Mouse (Mus musculus) retina, postnatal 7 days (tissue): ENCODE measurements around the gene Casd1.
A peak's percentile ranks its signal among the peaks of the same experiment; 100 is the strongest.

Experiments
- DNase-seq: peaks from one replicate; pipeline ENCODE4 v3.0.0-alpha.2; 2012; ENCODE audit warnings: low read depth, low spot score

The Casd1 gene

DNA sequence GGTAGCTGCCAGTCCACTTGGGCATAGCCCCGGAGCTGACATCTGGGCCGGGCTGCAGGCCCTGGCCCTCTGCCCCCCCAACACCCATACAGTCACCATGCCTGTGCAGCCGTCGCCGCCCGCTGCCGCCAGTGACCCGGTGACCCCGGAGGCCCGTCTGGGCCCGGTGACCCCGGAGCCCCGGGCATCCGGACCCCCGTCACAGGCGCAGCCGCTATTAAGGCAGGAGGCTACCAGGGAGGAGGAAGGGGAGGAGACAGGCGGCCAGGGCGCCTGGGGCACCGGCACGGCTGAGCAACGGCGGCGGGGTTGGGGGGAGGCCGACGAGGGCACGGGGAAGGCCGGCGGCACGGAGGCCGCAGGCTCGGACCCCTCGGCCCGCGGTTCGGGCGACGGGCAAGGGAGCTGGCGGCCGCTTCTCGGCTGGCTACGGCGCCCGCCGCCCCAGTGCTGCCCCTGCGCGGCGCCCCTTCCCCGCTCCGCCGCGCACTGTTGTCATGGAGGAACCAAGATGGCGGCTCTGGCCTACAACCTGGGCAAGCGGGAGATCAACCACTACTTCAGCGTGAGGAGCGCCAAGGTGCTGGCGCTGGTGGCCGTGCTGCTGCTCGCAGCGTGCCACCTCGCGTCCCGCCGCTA lies at the start of gene Casd1:
TSS of gene Casd1 (plus strand) at position 182 of the 639 bp plus-strand sequence.
- peak; percentile 55 for DNase-seq

DNA sequence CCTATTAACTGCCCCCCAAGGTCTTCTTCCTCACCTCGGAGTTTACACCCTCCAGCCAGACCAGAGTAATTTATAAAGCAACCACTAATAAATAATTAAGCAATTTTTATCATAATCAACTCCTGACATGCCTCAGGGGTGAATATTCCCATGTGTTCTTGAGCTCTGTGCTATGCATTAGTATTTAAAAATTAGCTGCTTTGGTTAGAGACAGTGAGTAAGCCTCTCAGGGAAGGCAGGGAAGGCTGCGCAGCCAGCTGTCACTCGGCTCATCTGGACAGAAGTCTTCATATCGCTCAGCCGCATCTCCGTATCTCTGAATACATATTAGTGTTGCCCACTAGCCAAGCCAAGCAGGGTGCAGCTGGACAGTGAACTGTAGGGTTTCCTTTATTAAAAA lies 45.3 kb upstream of the Casd1 start:
- DNase-seq, result no peak

DNA sequence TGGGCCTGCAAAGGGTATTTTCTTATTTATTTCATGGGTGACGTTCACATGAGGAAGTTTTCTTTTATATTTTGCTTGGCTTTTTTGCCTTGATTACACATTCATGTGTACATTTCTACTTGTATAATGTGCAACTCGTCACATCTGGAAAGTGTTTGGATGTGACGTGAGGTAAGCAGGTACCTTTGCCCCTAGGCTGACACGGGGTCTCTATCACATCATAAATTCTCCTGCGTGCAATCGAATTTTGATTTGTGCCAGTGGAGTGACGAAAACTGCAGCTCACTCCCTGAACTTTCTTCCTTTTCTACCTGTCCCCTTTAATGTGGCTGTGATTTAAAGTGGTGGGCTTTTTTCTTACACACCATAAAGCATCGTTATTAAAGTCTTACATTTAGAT lies 43.6 kb upstream of the Casd1 start:
- DNase-seq, result no peak

DNA sequence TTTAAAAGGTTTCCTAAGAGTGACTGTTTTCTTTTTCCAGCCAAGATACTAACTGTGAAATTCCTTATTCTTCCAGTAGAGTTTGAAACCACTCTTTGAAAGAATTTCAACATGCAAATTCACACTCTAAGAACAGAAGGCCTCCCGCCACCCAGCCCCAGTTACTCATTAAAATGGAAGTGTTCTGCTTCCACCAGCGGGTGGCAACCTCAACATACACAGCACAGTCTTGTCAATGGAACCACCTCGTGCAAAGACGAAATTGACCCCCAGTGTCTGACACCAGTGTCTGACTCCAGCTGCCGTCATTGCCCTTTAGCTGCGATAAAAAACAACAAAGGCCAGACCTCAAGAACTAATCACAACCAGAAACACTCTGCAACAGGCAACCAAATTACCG lies 43.0 kb upstream of the Casd1 start:
- no peak for DNase-seq

DNA sequence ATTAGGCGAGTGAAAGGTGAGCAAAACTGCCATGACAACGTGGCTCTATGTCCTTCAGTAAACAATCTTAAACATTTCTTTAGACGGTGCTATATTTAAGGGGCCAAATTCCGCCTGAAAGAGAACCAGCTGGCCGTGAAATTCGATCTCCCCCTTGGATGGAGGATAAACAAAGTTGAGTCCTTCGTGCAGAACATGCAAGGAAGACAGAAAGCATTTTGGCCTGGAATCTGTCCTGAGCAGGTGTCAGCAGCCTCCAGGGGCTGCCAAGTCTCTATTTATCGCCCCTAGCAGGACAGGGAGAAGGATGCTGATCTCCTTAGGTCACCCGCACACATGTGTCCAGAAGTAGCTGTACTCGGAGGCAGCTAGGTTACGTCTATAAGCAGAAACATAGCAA lies 39.5 kb upstream of the Casd1 start:
- no peak for DNase-seq

DNA sequence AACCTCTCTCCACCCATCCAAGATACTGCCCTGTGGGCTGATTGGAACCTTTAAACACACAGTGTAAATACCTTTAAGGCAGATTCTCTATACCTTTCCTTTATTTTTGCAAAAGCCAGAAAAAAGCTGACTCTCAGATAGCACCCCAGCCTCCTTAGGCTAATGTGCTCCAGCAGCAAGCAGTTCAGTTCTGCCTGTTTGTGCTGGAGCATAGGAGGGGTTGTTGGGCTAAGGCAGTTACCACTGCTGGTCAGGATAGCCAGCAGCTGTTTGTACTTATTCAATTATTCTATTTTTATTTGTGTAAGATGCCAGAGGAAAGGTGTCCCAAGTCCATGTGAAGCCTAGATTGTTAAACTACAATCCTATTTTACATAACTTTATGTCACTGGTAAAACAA lies 39.0 kb upstream of the Casd1 start:
- DNase-seq, result no peak

DNA sequence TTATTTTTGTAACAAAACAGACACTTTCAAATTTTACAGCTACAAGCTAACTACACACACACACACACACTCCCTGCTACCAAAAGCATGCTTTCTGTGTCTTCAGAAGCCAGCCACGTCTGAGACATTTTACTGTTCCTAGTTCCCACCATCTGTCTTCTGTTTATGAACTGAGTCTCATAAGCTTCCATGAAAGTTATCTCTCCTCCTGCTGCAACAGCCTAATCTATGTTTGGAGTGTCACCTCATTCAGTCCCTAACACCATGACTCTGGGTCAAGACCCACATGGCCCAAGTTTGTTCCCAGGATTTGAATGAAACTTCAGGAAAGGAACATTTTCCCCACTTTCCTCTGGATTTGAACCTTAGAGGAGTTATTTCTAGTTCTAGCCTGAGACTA lies 38.2 kb upstream of the Casd1 start:
- no peak for DNase-seq

DNA sequence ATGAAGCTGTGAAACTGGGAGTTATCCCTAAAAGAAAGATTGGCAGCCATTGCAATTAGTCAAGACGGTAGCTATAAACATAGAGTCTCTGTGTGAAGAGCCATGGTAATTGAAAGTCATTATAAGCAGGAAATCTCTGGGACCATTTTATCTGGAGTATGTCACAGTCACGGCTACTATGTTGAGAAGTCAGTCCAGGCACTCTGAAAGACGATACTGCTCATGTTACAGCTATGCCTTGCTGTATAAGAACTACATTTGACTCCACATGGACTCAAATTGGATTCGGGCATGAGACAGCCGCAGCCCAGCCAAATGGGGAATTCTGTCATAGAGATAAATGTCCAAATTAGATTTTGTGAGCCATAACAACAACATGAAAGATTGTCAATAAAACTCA lies 37.2 kb upstream of the Casd1 start:
- DNase-seq, result no peak

DNA sequence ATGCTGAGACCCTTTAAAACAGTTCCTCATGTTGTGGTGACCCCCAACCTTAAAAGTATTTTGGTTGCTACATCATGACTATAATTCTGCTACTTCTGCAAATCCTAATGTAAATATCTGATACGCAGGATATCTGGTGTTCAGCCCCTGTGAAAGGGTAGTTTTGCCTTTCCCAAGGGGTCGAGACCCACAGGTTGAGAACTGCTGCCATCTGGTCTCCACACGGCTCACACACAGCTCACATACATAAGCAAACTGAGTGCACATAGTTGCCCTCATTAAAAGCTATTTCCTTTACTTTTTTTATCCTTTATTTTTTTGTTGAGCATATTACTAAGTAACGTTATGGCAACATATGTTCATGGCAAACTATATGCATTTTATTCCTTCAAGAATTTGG lies 30.2 kb upstream of the Casd1 start:
- DNase-seq, result no peak

DNA sequence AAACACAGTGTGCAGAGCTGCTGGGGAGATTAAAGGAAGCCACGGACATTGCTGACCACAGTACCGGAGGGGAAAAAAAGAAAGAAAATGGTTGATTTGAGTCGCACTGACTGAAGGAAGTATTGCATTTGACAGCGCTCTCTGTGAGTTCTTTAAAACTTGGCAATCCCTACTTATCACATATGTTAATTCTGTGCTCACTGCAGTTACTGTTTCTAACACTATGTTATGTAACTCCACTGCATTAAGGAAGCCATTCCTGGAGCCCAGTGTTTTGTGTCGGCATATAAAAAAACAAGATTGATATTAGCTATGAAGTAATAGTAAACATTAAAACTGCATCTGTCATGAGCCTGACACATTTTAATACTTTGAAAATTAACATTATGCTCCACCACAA lies 22.9 kb upstream of the Casd1 start:
- DNase-seq, result no peak

DNA sequence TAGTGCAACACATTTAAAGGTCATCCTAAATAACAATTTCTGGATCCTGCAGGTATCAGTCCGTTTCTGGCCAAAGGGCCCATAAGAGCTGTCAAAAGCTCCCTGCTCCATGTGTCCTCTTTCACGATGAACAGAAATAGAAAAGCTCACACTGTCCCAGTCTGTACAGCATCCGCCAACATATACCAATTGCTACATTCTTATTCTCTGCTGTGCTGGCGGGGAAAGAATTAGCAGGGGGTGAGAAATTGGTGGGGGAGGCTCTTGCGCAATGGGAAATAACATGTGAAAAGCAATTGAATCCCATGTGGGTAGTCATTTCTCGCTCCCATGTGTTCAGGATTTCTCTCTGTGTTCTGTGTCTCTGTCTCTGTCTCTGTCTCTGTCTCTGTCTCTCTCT lies 22.3 kb upstream of the Casd1 start:
- no peak for DNase-seq

DNA sequence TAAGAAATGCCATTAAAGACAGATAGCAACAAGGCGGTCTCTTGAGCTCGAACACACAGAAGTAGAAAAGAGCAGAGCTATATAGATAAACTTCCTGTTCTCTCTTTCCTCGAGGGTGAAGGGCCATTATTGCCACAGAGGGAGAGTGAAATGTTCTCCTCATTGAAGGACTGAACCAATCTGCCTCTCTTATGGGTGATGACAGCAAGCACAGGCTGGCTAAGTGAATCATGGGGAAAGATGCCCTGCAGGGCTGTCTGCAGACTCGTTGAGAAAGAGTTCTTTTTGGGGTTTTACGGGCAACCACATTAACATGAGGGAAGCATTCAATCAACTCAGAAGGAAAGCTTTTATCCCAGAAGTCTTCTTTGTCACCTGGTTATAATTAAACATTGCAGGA lies 21.0 kb upstream of the Casd1 start:
- DNase-seq, result no peak

DNA sequence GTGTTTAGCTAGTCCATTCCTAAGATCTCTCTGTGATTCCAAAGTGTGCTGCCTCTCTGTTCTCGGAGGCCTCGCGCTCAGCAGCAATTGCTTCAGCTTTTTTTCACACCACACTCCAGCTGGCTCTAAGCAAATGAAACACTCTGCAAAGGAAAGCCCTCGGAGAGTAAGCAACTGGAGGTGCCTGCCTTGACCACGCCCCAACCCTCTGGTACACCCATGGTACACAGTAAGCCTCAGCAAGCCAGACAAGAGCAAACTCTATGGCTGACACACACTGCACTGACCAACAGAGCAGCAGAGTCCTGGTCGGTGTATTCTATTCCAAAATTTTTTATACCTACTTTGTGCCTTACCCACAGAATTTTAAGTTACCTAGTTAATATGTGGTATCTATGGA lies 17.2 kb upstream of the Casd1 start:
- DNase-seq, result no peak

DNA sequence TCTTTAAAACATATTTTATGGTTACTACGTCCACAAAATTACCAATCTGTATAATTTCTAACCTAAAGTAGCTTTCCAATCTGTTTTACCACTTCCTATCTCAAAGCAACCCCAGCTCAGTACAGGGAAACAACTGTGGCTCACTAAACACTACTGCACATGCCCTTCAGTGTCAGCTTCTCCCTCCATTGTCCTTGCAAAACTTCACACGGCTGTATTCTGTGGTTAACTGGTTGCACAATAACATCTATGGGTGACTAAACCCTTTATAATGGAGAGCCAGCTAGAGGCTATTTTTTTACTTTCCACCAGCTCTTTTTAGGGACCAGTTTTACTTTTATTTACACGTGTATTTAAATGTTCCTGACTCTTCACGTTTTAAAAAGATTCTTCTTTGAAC lies 12.7 kb upstream of the Casd1 start:
- DNase-seq, result no peak

DNA sequence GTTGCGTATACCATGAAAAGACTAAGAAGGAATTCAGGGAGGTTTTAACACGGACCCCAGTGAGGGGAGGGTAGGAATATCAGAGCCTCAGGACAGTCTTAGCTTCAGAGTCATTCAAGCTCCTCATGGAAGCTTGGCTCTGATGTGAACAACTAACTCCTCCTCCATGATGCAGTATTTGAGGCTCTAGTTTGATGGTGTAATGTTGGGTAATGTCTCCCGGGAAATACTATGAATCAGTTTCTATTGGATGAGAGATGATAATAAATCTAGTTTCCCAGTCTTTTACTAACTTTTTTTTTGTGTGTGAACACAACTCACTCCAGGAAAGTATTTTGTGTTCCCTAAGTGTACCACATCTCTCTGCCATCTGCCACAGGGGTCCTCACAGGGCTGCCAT lies 11.9 kb upstream of the Casd1 start:
- no peak for DNase-seq

DNA sequence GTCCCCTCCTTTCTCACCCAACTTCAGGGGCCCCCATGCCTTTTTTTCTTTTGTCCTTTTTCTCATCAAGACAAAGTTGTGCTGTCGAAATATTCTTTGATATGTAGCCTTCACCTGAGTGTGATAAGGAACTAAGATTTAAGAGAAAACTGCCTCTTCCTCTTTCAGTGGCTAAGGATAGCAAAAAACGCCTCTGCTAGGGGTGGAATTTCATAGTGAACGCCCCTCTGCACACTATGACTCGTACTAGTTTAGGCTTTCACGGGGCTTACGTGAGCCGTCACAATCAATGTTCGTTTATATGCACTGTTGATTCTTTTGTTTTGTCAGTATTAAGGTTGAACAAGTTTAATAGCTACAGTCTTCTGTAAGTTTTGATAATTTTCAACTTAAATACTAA lies 10.6 kb upstream of the Casd1 start:
- no peak for DNase-seq

DNA sequence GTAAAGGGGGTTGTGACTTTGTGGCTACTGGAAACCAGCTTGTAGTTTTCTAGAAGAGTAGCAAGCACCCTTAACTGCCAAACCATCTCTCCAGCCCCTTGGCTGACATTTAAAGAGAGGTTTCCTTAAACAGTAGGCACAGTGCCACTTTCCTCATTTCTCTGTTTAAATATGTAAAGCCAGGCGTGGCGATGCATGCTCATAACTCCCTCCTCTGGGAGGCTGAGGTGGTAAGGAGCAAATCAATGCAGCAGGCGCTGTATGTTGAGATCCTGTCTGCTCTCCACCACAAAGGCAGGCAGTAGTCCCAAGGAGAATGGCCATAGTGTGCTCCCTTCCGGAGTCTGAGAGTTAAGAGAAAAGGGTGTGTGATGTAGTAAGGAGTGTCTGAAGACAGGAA lies 2.9 kb upstream of the Casd1 start:
- no peak for DNase-seq

DNA sequence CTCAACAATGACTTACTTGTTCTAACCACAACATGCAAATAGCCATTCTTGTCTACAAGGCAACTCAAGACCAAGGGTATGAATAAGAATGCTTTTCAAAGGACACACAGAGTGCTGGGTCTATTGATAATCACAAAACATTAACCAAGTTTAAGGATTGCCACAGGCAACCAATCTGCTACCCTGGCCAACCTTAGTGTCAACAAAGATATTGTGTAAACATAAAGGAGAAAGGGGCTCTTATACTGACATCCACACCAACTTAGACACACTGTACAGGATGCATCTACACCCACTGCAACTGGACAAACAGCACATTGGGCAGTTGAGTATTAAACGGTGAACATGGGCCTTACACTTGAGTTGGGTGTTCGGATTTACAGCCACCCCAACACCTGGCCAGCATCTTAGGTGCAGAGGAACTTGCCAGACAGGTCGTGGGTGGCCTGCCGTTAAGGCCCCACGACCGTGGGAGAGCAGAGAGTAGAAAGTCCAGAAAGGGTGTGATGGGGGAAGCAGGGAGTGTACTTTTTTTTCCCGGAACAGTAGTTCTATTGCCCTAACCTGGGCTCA lies 468 bp upstream of the Casd1 start:
- no peak for DNase-seq

DNA sequence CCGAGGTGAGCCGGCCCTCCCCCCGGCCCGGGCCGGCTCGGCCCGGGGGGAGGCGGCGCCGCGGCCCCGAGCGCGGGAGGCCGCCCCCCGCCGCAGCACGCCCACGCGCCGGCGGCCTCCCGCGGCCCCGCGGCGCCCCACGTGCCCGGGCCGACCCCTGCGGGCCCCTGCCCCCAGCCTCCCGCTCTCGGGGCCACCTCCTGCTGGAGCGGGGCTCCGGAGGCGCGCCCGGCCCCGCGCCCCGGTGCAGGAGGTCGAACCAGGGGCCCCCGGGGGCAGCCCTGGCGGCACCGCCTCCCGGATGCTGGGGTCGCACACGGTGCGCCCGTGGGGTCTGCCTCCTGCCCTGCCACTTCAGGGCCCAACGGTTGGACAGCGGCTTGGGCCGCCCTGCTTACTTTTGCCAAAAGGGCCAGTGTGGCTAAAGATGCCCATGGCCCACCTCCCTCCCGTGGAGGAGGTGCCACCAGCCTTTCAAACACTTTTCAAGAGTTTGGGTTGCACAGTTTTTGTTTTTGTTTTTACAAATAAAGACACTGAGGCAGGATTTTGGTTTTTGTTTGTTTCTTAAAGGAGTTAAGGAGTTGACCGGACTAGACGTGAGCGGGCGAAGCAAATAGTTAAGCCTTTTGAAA lies 775 bp downstream of the Casd1 start:
- no peak for DNase-seq

DNA sequence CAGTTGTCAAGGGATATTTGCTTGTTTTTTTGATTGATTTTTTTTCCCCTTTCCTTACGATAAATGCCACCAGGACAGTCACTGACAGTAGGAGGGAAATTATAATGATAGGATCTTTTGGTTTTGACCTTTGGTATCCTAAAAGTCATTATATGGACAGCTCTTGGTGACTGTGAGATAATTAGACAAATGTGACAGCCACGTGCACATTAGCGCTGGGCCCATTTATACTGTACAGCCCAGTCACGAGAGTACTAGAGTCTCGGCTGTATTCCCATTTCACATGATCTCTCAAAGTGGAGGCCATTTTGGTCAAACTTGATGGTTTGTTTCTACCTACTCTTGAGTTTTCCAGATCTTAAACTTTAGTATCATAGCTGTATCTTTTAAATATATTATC lies 1.4 kb downstream of the Casd1 start:
- DNase-seq, result no peak

DNA sequence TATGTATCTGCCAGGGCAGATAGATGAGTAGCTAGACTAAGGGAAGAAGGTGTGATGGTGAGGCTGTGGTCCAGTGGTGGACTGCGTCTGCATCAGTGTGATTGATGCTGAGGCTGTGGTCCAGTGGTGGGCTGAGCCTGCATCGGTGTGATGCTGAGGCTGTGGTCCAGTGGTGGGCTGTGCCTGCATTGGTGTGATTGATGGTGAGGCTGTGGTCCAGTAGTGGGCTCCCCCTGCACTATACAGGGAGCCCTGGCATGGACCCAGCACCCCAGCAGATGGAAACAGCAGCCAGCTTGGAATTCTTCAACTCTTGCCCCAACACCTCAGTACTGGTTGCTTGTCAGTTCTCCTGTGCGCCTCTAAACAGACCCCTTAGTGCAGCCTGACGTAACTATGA lies 5.8 kb downstream of the Casd1 start:
- DNase-seq, result no peak

DNA sequence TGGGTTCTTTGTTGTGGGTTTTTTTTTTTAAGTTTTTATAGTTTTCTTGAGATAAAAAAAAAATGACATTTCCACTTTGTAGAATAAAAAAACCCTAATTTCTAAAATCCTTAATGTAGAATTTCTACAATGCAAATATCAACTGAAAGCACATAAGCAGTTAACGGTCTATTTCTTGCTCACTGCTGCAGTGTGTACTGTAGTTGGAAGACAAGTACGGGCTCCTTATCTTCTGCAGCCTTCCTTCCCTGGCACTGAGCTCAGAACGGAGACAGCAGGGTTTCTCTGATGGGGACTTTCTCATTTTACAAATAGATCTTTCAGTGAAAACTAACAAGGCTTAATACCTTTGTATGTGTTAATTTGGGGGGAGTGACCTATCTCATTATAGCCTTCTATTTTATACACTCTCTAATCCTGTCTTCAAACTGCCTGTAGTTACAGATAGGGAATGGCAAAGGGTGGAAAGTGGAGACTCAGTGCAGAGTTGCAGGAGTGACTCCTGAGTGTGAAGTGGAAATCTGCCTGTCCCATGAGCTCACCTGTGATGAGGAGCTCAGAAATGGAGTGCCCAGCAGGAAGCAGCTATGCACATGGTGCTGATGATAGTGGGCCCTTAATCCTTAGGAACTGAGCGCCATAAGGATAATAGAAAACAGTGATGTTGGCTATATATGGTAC lies 9.7 kb downstream of the Casd1 start:
- DNase-seq, result no peak

DNA sequence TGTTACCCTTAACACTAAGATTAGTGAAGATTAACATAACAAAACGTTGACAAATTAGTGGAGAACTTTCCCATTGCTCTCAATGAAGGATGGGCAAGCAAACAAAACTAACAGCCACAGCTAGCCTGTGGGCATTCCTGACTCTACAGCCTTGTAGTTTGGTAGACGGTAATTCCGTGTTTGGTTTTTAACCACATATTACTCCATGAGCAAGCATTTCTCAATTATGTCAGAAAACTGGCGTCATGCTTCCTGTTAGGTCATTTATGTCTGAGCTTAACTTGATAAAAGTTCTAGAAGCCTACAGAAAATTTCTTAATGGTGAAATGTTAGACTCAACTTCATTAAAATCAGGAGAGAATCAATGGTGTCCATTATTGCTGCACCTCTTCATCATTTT lies 11.2 kb downstream of the Casd1 start:
- no peak for DNase-seq
